Mouse (Mus musculus) kidney, embryonic 16.5 days (tissue): ENCODE data around the gene Gpc2. TPM values are rescaled to one million over a fixed set of nuclear protein-coding genes. Genes with fewer than 3 reads are reported as not detected.

Experiments
- ATAC-seq: fragments of 200-750 bp; cut with Nextera tagmentation; 2 replicates; pipeline ENCODE4 v1.8.0; 2017; ENCODE audit warnings: moderate TSS enrichment; ENCODE audit not compliant: low FRiP score, low TSS enrichment
- H3K27ac ChIP-seq: fragments of 300-500 bp; sonication (generic); 2 replicates; pipeline ENCODE4 v1.5.1; 2014; ENCODE audit warnings: low read length
- H3K27me3 ChIP-seq: fragments of 300-500 bp; sonication (generic); 2 replicates; pipeline ENCODE4 v1.6.1; 2014; ENCODE audit warnings: low read length, control low read depth, mixed read lengths; ENCODE audit not compliant: insufficient read depth
- H3K36me3 ChIP-seq: fragments of 300-500 bp; sonication (generic); 2 replicates; pipeline ENCODE4 v1.6.1; 2014; ENCODE audit warnings: low read length, control low read depth, mixed read lengths; ENCODE audit not compliant: insufficient read depth
- H3K4me1 ChIP-seq: fragments of 300-500 bp; sonication (generic); 2 replicates; pipeline ENCODE4 v1.6.1; 2014; ENCODE audit warnings: low read length, control low read depth, mixed read lengths; ENCODE audit not compliant: insufficient read depth
- H3K4me2 ChIP-seq: fragments of 300-500 bp; sonication (generic); replicated peaks from 2 replicates; pipeline ENCODE4 v1.6.1; 2014; ENCODE audit warnings: low read depth, low read length
- H3K4me3 ChIP-seq: fragments of 300-500 bp; sonication (generic); 2 replicates; pipeline ENCODE4 v1.5.1; 2014; ENCODE audit warnings: mild to moderate bottlenecking, low read length
- H3K9ac ChIP-seq: fragments of 300-500 bp; sonication (generic); replicated peaks from 2 replicates; pipeline ENCODE4 v1.6.1; 2014; ENCODE audit warnings: low read length
- H3K9me3 ChIP-seq: fragments of 300-500 bp; sonication (generic); 2 replicates; pipeline ENCODE4 v1.6.1; 2016; ENCODE audit warnings: low read length, control low read depth
- WGBS: fragments of 180-500 bp; shearing (Covaris S2); extraction: QIAGEN DNeasy Blood & Tissue Kit; methylation state at CpG from one replicate; pipeline ENCODE4 v1.1.7; 2014; 5-methylcytosine and 5-hydroxymethylcytosine counted together
- polyA plus RNA-seq: library from polyadenylated mRNA; unstranded; fragments of >200 nt; fragmentation: Nextera tagmentation; extraction: Ambion mirVana; gene quantifications from 2 replicates; pipeline ENCODE4 v1.2.1, GENCODE M21; 2015

The Gpc2 gene
- polyA plus RNA-seq, 1 experiment from 2014 or later, result 31.2 TPM

- Histone ChIP-seq H3K27me3 (no peaks in the 10 kb centered on the region), H3K36me3 (peaks cover 11% of the 10 kb centered on the region; the same call in 1 of the 2 replicates), H3K4me2 (no peak overlapping the region), H3K4me1 (peaks cover 38% of the 10 kb centered on the region), H3K27ac (no peak overlapping the region), H3K9ac (no peak overlapping the region), H3K9me3 (peaks cover 5% of the 10 kb centered on the region; the same call in 1 of the 2 replicates), H3K4me3 (no peak overlapping the region)
- WGBS, result 88% methylated on average over 7 of the region's 7 CpGs
- no peak for ATAC-seq
These were observed 1.8 kb downstream of the Gpc2 start for GRCm38 (mm10) chr5:138277994-138278393.

GRCm38 (mm10) chr5:138275216-138276050 lies 4.4 kb downstream of the Gpc2 start:
- Histone ChIP-seq H3K9ac (peak overlapping the region; percentile 58), H3K27ac (peak overlapping the region; percentile 76), H3K9me3 (peaks cover 2% of the 10 kb centered on the region; the same call in 1 of the 2 replicates), H3K27me3 (no peaks in the 10 kb centered on the region), H3K36me3 (peaks cover 11% of the 10 kb centered on the region; the same call in 1 of the 2 replicates), H3K4me1 (peaks cover 47% of the 10 kb centered on the region), H3K4me3 (peak overlapping the region; percentile 37), H3K4me2 (peak overlapping the region; percentile 59)
- 17% methylated on average over 41 of the region's 41 CpGs for WGBS
- ATAC-seq, result no peak

- Histone ChIP-seq H3K27ac (no peak overlapping the region), H3K36me3 (peaks cover 11% of the 10 kb centered on the region; the same call in 1 of the 2 replicates), H3K9ac (no peak overlapping the region), H3K4me2 (no peak overlapping the region), H3K9me3 (no peaks in the 10 kb centered on the region), H3K27me3 (no peaks in the 10 kb centered on the region), H3K4me3 (no peak overlapping the region), H3K4me1 (peaks cover 42% of the 10 kb centered on the region)
- no peak for ATAC-seq
- WGBS, result 79% methylated on average over 8 of the region's 8 CpGs
These were observed 5.6 kb downstream of the Gpc2 start for GRCm38 (mm10) chr5:138274186-138274585.

- WGBS, result under 1% methylated on average over 12 of the region's 12 CpGs
- peak within 1 kb of the TSS; percentile 64 for H3K27ac ChIP-seq
- ATAC-seq, result peak; percentile 56; the same call in 1 of the 2 replicates
These were observed 7.3 kb downstream of the Gpc2 start, which contains the start of gene Gal3st4 for GRCm38 (mm10) chr5:138272409-138272923. Gene Gal3st4 (minus strand): TSS chr5:138272840.

GRCm38 (mm10) chr5:138271232-138271631 lies 8.6 kb downstream of the Gpc2 start:
- Histone ChIP-seq H3K27ac (no peak overlapping the region), H3K27me3 (no peaks in the 10 kb centered on the region), H3K4me2 (no peak overlapping the region), H3K4me3 (no peak overlapping the region), H3K36me3 (peaks cover 5% of the 10 kb centered on the region; the same call in 1 of the 2 replicates), H3K9ac (no peak overlapping the region), H3K9me3 (no peaks in the 10 kb centered on the region), H3K4me1 (peaks cover 27% of the 10 kb centered on the region)
- no peak for ATAC-seq
- WGBS, result 60% methylated on average over 3 of the region's 3 CpGs

More at GRCm38 (mm10) chr5:138272409-138272923, 7.3 kb downstream of the Gpc2 start, which contains the start of gene Gal3st4:
- no peaks in the 10 kb centered on the region for H3K27me3 ChIP-seq
- H3K4me1 ChIP-seq, result peaks cover 32% of the 10 kb centered on the region
- peaks cover 11% of the 10 kb centered on the region; the same call in 1 of the 2 replicates for H3K36me3 ChIP-seq
- H3K4me3 ChIP-seq, result peak within 1 kb of the TSS; percentile 28
- H3K9me3 ChIP-seq, result no peaks in the 10 kb centered on the region
- H3K9ac ChIP-seq, result peak within 1 kb of the TSS; percentile 55
- H3K4me2 ChIP-seq, result peak within 1 kb of the TSS; percentile 45

GRCm38 (mm10) chr5:138268980-138269379 lies 10.8 kb downstream of the Gpc2 start:
- peaks cover 20% of the 10 kb centered on the region for H3K4me1 ChIP-seq
- H3K27ac ChIP-seq, result no peak overlapping the region
- WGBS, result 67% methylated on average over 4 of the region's 4 CpGs
- H3K36me3 ChIP-seq, result peaks cover 8% of the 10 kb centered on the region; the same call in 1 of the 2 replicates
- no peaks in the 10 kb centered on the region for H3K9me3 ChIP-seq
- ATAC-seq, result no peak
- no peak overlapping the region for H3K4me3 ChIP-seq
- H3K27me3 ChIP-seq, result no peaks in the 10 kb centered on the region
- H3K9ac ChIP-seq, result no peak overlapping the region
- no peak overlapping the region for H3K4me2 ChIP-seq

- Histone ChIP-seq H3K4me1 (peaks cover 25% of the 10 kb centered on the region), H3K4me2 (no peak overlapping the region), H3K36me3 (peaks cover 7% of the 10 kb centered on the region; the same call in 1 of the 2 replicates), H3K9me3 (no peaks in the 10 kb centered on the region), H3K4me3 (no peak overlapping the region), H3K27ac (no peak overlapping the region), H3K27me3 (no peaks in the 10 kb centered on the region), H3K9ac (no peak overlapping the region)
- no peak for ATAC-seq
- WGBS, result 88% methylated on average over 3 of the region's 3 CpGs
These were observed 12.7 kb downstream of the Gpc2 start for GRCm38 (mm10) chr5:138267114-138267513.

GRCm38 (mm10) chr5:138265712-138266111 lies 14.1 kb downstream of the Gpc2 start:
- Histone ChIP-seq H3K9ac (no peak overlapping the region), H3K9me3 (no peaks in the 10 kb centered on the region), H3K27ac (no peak overlapping the region), H3K36me3 (peaks cover 19% of the 10 kb centered on the region), H3K4me3 (no peak overlapping the region), H3K27me3 (no peaks in the 10 kb centered on the region), H3K4me2 (no peak overlapping the region), H3K4me1 (peaks cover 25% of the 10 kb centered on the region)
- ATAC-seq, result no peak
- 94% methylated on average over 4 of the region's 4 CpGs for WGBS

- H3K27me3 ChIP-seq, result no peaks in the 10 kb centered on the region
These were observed 15.6 kb downstream of the Gpc2 start for GRCm38 (mm10) chr5:138264207-138264578.

More at GRCm38 (mm10) chr5:138264207-138264578, 15.6 kb downstream of the Gpc2 start:
- Histone ChIP-seq H3K4me3 (peak overlapping the region; percentile 91), H3K4me2 (peak overlapping the region; percentile 98), H3K36me3 (peaks cover 32% of the 10 kb centered on the region), H3K4me1 (peaks cover 25% of the 10 kb centered on the region), H3K9ac (peak overlapping the region; percentile 96), H3K9me3 (no peaks in the 10 kb centered on the region), H3K27ac (peak overlapping the region; percentile 61)
- ATAC-seq, result no peak
- 10% methylated on average over 6 of the region's 6 CpGs for WGBS
